Mouse (Mus musculus) liver, embryonic 13.5 days (tissue): ENCODE measurements at regions not wholly inside any gene's neighbourhood (a gene's known extent, or its start where the extent isn't known, plus 50 kb on each side); places are given as distances from the start of the nearest gene placed in this dataset.

Experiments
- ATAC-seq: fragments of 200-750 bp; cut with Nextera tagmentation; 2 replicates; pipeline ENCODE4 v1.8.0; 2017; ENCODE audit warnings: low read depth, mild to moderate bottlenecking, moderate number of reproducible peaks, moderate library complexity
- DNase-seq: peaks from one replicate; pipeline ENCODE4 v3.0.0; 2022
- H3K27ac ChIP-seq: fragments of 300-500 bp; sonication (generic); 2 replicates; pipeline ENCODE4 v1.5.1; 2015; ENCODE audit warnings: moderate library complexity, mild to moderate bottlenecking, inconsistent platforms
- H3K27me3 ChIP-seq: fragments of 300-500 bp; sonication (generic); 2 replicates; pipeline ENCODE4 v1.6.1; 2015; ENCODE audit warnings: mild to moderate bottlenecking, inconsistent platforms
- H3K36me3 ChIP-seq: fragments of 300-500 bp; sonication (generic); 2 replicates; pipeline ENCODE4 v1.6.1; 2015; ENCODE audit warnings: mild to moderate bottlenecking, inconsistent platforms
- H3K4me1 ChIP-seq: fragments of 300-500 bp; sonication (generic); replicated peaks from 2 replicates; pipeline ENCODE4 v1.6.1; 2015; ENCODE audit warnings: inconsistent platforms
- H3K4me2 ChIP-seq: fragments of 300-500 bp; sonication (generic); 2 replicates; pipeline ENCODE4 v1.6.1; 2015; ENCODE audit warnings: inconsistent platforms, mild to moderate bottlenecking, moderate library complexity
- H3K4me3 ChIP-seq: fragments of 300-500 bp; sonication (generic); replicated peaks from 2 replicates; pipeline ENCODE4 v1.5.1; 2015; ENCODE audit warnings: mild to moderate bottlenecking, inconsistent platforms
- H3K9ac ChIP-seq: fragments of 300-500 bp; sonication (generic); 2 replicates; pipeline ENCODE4 v1.6.1; 2015; ENCODE audit warnings: mild to moderate bottlenecking, inconsistent platforms
- H3K9me3 ChIP-seq: fragments of 300-500 bp; sonication (generic); replicated peaks from 2 replicates; pipeline ENCODE4 v1.6.1; 2016; ENCODE audit warnings: inconsistent platforms
- WGBS: fragments of 180-500 bp; shearing (Covaris S2); methylation state at CpG from one replicate; pipeline ENCODE4 v1.1.7; 2015; ENCODE audit not compliant: insufficient replicate concordance; 5-methylcytosine and 5-hydroxymethylcytosine counted together

DNA sequence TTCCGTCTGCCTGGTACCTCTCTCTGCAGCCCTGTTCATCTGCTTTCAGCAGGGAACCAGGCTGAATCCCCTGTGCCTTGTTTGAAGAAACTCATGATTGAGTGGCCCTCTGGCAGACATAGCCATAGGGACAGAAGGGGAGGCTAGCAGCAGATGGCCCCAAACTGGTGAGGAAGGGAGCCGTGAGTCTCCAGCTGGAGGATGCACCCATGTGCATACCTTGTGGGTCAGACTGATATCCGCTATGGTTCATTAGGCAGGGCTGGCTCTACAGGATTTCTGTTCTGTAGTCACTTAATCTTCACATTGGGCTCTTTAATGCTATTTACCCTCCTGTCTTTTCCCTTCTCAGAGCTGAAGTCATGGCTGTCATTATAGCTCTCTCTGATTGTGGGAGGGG, 175.9 kb upstream of the Mocs1 start:
- Histone ChIP-seq H3K4me1 (no peaks in the 10 kb centered on the region), H3K36me3 (no peaks in the 10 kb centered on the region), H3K9ac (no peak overlapping the region), H3K27me3 (no peaks in the 10 kb centered on the region), H3K27ac (no peak overlapping the region), H3K4me2 (no peak overlapping the region), H3K9me3 (no peaks in the 10 kb centered on the region), H3K4me3 (no peak overlapping the region)
- WGBS: 63% methylated on average over 3 of the region's 3 CpGs
- DNase-seq: no peak
- no peak for ATAC-seq

DNA sequence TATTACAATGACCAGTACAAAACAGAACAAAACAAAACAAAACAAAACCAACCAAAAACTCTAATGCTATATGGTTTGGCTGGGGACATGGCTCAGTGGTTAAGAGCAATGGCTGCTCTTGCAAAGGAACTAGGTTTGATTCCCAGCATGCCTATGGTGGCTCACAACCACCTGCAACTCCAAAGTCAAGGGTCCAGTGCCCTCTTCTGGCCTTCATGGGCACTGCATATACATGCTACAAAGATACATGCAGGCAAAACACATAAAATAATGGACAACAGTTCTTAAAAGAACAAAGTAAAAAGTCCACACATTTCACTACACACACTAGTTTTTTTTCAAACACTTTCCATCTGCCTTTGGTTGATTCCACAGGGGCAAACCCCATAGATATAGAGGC, 169.7 kb upstream of the Mocs1 start:
- DNase-seq (no peak), ATAC-seq (no peak)
- Histone ChIP-seq H3K4me1 (no peaks in the 10 kb centered on the region), H3K36me3 (no peaks in the 10 kb centered on the region), H3K4me2 (no peak overlapping the region), H3K4me3 (no peak overlapping the region), H3K9me3 (no peaks in the 10 kb centered on the region), H3K27ac (no peak overlapping the region), H3K9ac (no peak overlapping the region), H3K27me3 (no peaks in the 10 kb centered on the region)

DNA sequence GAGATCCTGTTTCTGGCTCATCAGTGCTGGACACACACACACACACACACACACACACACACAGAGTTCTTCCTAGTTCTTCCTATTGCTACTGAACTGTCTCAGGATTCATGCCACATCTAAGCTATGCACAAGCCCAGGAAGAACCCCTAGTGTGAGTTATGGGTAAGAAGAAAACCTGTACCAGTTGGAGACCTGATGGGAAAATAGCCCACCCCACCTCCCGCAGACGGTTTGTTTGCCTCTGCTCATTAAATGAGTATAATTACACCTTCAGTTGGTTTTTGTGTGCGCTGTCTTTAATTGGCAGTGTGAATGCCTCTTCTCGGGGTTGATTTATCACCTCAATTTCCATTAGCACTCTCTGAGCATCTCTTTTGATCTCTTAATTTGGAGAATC, 165.8 kb upstream of the Mocs1 start:
- no peaks in the 10 kb centered on the region for H3K27me3 ChIP-seq
- H3K36me3 ChIP-seq: no peaks in the 10 kb centered on the region
- WGBS: 58% methylated on average over 4 of the region's 4 CpGs
- H3K9me3 ChIP-seq: no peaks in the 10 kb centered on the region
- H3K4me2 ChIP-seq: no peak overlapping the region
- ATAC-seq: no peak
- no peak for DNase-seq
- H3K4me3 ChIP-seq: no peak overlapping the region
- H3K4me1 ChIP-seq: no peaks in the 10 kb centered on the region
- no peak overlapping the region for H3K27ac ChIP-seq
- no peak overlapping the region for H3K9ac ChIP-seq

DNA sequence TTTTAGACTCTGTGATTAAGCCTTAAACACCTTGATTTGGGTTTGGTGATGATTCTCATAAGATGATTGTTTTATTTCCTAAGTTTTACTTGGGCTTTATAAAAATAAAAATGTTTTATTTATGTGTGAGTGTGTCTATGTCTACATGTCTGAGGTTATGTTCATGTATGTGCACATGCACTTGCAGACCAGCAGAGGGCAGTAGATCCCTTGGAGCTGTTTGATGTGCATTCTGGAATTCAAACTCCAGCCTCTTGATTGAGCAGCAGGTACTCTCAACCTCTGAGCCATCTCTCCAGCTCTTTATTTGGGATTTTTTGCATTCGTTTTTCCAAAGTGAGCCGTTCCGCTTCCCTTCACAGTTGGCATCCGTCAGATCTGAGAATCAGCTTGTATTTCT, 161.8 kb upstream of the Mocs1 start:
- Histone ChIP-seq H3K36me3 (no peaks in the 10 kb centered on the region), H3K9me3 (0 out of 2 replicates have a peak, but pooled peaks cover 6% of the 10 kb centered on the region), H3K4me1 (no peaks in the 10 kb centered on the region), H3K27ac (no peak overlapping the region), H3K9ac (no peak overlapping the region), H3K4me2 (no peak overlapping the region), H3K4me3 (no peak overlapping the region), H3K27me3 (no peaks in the 10 kb centered on the region)
- ATAC-seq (no peak), DNase-seq (no peak)
- WGBS: 67% methylated on average over 4 of the region's 4 CpGs

DNA sequence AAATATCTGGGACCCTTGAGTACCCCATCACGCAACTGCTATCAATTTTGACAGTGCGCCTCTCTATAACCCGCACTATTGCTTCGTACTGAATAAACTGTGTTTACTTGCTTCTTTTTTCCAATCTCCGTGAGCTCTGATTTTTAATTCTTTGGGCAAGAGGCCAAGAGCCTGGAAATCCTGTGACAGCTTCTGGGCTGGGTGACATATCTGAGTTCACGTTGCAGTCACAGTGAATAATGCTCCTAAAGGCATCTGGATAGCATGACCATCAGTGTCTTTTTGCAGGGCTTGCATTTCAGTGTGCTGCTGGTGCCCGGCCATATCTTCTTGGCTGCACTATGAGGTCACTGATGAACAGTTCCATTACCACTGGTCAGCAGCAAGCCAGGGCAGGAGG, 158.2 kb upstream of the Mocs1 start:
- Histone ChIP-seq H3K36me3 (no peaks in the 10 kb centered on the region), H3K4me1 (no peaks in the 10 kb centered on the region), H3K27me3 (no peaks in the 10 kb centered on the region), H3K4me2 (no peak overlapping the region), H3K27ac (no peak overlapping the region), H3K9ac (no peak overlapping the region), H3K9me3 (0 out of 2 replicates have a peak, but pooled peaks cover 6% of the 10 kb centered on the region), H3K4me3 (no peak overlapping the region)
- DNase-seq: no peak
- 67% methylated on average over 7 of the region's 7 CpGs for WGBS
- no peak for ATAC-seq

DNA sequence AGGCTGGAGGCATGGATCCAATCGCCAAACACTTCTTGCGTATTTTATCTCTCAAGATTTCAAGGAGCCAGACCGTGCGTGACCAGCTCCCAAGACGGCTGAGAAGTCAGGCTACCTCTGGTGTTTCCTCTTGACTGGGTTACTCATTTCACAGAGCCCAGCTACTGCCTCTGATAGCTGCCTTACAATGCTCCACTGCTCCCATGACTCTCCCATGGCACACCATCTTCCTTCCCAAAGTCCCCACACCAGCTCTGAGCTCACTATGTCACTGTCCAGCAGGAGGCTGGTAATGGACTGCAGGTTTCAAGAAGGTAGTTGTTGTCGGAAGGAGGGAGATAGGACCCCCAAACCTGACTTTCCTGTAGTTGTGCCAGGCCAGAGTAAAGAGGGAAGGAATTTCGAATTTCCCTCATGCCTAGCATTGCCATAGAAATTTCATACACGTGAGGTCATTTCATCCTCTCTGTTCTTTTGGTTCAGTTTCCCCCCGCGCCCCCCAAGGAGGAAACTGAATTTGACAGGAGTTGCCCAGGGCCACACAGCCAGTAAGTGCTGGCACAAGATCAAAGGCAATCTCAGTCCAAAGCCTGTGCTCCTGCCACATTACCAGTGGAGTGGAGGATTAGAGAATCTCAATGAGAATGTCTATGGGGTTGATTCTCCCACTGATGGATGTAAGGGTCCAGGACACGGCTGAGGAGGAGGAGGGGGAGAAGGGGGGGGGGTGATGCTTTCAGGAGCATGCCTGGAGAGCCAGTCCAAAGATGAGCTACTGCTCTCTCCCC, 155.3 kb upstream of the Mocs1 start:
- no peaks in the 10 kb centered on the region for H3K36me3 ChIP-seq
- H3K27ac ChIP-seq: no peak overlapping the region
- H3K9me3 ChIP-seq: 0 out of 2 replicates have a peak, but pooled peaks cover 6% of the 10 kb centered on the region
- H3K9ac ChIP-seq: no peak overlapping the region
- DNase-seq (no peak), ATAC-seq (no peak)
- H3K4me1 ChIP-seq: no peaks in the 10 kb centered on the region
- H3K27me3 ChIP-seq: no peaks in the 10 kb centered on the region
- H3K4me3 ChIP-seq: no peak overlapping the region
- no peak overlapping the region for H3K4me2 ChIP-seq
- 67% methylated on average over 10 of the region's 11 CpGs for WGBS

DNA sequence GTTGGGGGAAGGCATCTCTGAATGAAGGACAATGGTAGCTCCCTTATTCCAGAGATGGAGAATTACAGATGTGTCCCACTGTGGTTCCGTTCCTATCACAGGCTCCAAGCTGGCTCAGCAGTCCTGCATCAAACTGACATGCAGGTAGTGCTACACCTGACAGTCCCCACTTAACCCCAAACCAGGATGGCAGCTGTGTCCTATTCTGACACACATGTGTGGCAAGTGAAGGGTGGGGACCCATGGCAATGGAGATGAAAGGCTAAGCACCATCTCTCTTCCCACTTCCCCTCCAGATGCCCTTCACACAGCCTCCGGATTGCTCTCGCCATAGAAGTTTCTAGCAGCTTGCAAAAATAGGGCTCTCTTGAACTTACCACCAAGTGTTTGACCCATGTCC, 153.2 kb upstream of the Mocs1 start:
- H3K9me3 ChIP-seq: 0 out of 2 replicates have a peak, but pooled peaks cover 4% of the 10 kb centered on the region
- no peaks in the 10 kb centered on the region for H3K27me3 ChIP-seq
- no peak overlapping the region for H3K4me2 ChIP-seq
- H3K36me3 ChIP-seq: no peaks in the 10 kb centered on the region
- no peak for ATAC-seq
- no peaks in the 10 kb centered on the region for H3K4me1 ChIP-seq
- H3K4me3 ChIP-seq: no peak overlapping the region
- H3K9ac ChIP-seq: no peak overlapping the region
- H3K27ac ChIP-seq: no peak overlapping the region
- DNase-seq: no peak
- 71% methylated on average over 3 of the region's 3 CpGs for WGBS

DNA sequence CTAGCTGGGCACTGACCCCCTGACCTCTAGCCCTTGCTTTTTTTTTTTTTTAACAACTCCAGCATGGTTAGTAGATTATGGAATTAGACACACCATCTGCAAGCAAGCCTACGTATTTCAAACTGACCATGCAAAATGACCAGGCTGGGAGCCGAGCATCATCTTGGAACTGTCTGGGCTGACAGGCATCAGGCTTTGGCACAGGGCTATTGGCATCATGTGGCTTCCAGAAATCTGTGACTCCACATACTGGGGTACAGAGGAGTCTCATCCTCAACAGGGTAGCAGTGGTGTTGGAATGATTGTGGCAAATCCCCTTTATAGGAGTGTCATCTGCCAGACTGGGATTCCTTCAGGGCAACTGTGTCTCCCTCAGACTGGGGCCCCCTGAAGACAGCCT, 152.7 kb upstream of the Mocs1 start:
- H3K9me3 ChIP-seq: no peaks in the 10 kb centered on the region
- H3K9ac ChIP-seq: no peak overlapping the region
- no peak overlapping the region for H3K4me2 ChIP-seq
- no peaks in the 10 kb centered on the region for H3K4me1 ChIP-seq
- H3K36me3 ChIP-seq: no peaks in the 10 kb centered on the region
- no peak for DNase-seq
- H3K27me3 ChIP-seq: no peaks in the 10 kb centered on the region
- no peak overlapping the region for H3K4me3 ChIP-seq
- 54% methylated on average over 2 of the region's 2 CpGs for WGBS
- no peak overlapping the region for H3K27ac ChIP-seq
- ATAC-seq: no peak

DNA sequence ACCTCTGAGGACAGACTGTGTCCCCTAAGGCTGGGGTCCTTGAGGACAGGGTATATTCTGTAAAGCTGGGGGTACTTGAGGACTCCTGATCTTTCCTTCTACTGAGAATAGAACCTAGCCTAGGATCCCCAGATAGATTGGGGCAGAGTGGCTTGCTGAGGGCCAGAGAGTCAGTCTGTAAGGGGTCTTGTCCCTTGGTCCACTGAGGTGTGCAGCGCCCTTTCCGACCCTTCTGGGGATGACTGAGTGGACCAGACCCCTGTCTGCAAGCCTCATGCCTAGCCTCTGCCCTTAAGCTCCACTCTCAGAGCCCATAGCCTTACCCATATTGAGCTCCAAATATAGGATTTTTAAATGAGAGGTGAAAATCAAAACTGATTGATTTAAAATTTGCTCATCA, 152.2 kb upstream of the Mocs1 start:
- Histone ChIP-seq H3K27ac (no peak overlapping the region), H3K4me2 (no peak overlapping the region)
- WGBS: 76% methylated on average over 2 of the region's 2 CpGs

DNA sequence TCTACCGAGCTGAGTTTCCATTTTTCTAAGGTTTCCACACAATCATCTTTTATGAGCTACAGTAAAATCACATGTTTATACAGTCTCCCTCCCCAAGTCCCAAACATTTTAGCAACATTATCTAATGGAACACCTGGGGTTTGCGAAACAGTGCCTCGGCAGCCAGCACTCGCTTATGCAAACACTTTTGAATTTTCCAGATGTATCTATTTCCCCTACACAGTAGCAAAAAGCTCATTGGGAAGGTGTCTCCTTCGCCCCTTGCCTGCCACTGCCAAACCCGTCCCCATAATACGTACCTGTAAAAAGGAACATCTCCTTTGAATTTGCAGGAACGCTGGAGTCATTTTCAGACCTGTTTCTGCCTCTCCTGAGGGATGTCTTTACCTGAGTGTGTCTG, 149.6 kb upstream of the Mocs1 start:
- H3K27ac ChIP-seq: no peak overlapping the region
- no peak for ATAC-seq
- no peaks in the 10 kb centered on the region; the same call in 1 of the 2 replicates for H3K9me3 ChIP-seq
- no peaks in the 10 kb centered on the region for H3K4me1 ChIP-seq
- WGBS: 71% methylated on average over 8 of the region's 8 CpGs
- H3K36me3 ChIP-seq: no peaks in the 10 kb centered on the region
- no peak overlapping the region for H3K4me2 ChIP-seq
- H3K9ac ChIP-seq: no peak overlapping the region
- no peak overlapping the region for H3K4me3 ChIP-seq
- H3K27me3 ChIP-seq: no peaks in the 10 kb centered on the region
- no peak for DNase-seq

More for the DNA sequence above, 152.2 kb upstream of the Mocs1 start:
- no peak for DNase-seq
- H3K9ac ChIP-seq: no peak overlapping the region
- H3K4me3 ChIP-seq: no peak overlapping the region
- no peaks in the 10 kb centered on the region for H3K9me3 ChIP-seq
- H3K27me3 ChIP-seq: no peaks in the 10 kb centered on the region
- no peaks in the 10 kb centered on the region for H3K36me3 ChIP-seq
- ATAC-seq: no peak
- H3K4me1 ChIP-seq: no peaks in the 10 kb centered on the region

DNA sequence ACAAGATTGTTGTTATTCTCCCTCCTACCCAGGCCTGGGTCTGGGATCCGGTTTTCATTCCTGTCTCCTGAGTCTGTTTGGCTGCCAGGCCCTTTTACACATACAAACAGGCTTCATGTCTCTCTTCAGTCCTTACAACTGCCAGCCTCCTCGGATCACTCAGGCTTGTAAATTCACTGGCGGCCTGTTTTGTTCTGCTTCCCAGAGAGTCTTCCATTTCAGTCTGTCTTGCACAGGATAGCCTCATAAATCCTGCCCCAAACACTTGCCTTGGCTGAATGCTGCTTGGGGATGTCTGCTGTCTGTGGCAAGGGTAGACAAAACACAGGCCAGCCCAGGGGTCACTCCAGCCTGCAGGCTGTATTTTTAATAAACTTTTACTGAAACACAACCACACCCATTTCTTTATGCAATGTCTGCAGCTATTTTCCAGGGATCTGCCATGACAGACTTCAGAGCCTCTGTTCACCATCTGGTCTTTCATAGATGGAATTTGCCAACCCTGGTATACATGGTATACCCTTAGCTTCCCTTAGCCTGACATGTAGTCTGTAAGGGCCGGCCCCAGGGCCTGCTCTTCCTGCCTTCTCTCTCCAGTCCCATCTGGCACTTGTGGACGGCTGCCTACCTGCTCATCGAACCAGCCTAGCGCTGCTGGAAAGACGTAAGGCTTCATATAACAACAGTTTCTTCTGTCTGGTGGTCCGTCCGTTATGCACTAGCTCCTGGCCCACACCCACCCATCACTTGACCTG, 149.0 kb upstream of the Mocs1 start:
- Histone ChIP-seq H3K27ac (no peak overlapping the region), H3K4me2 (no peak overlapping the region), H3K27me3 (no peaks in the 10 kb centered on the region), H3K36me3 (no peaks in the 10 kb centered on the region), H3K4me1 (no peaks in the 10 kb centered on the region), H3K9me3 (no peaks in the 10 kb centered on the region; the same call in 1 of the 2 replicates), H3K4me3 (no peak overlapping the region), H3K9ac (no peak overlapping the region)
- 62% methylated on average over 10 of the region's 10 CpGs for WGBS
- DNase-seq: no peak
- ATAC-seq: no peak

DNA sequence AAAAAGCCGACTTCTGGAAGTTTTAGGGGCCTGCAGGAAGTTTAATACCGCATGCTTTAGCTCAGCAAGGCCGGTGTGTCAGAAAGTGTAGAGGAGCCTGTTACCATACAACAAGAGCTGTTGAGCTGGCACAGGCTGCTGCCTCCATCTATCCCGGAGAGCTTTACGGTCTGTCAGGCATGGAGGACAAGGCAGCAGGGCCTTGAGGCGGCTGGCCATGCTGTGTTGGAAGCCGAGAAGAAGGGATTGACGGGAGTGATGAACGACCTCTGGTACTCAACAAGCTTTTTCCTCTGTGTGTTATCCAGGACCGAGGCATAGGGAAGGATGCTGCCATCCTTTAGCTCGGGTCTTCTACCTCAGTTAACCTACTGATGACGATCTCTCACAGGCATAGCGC, 146.8 kb upstream of the Mocs1 start:
- no peak for DNase-seq
- H3K36me3 ChIP-seq: no peaks in the 10 kb centered on the region
- WGBS: 74% methylated on average over 13 of the region's 13 CpGs
- no peak overlapping the region for H3K4me2 ChIP-seq
- H3K4me1 ChIP-seq: no peaks in the 10 kb centered on the region
- no peak overlapping the region for H3K9ac ChIP-seq
- H3K27me3 ChIP-seq: no peaks in the 10 kb centered on the region
- no peak overlapping the region for H3K4me3 ChIP-seq
- no peak overlapping the region for H3K27ac ChIP-seq
- no peaks in the 10 kb centered on the region; the same call in 1 of the 2 replicates for H3K9me3 ChIP-seq
- ATAC-seq: no peak
